Mouse (Mus musculus) neural tube, embryonic 15.5 days (tissue): ENCODE measurements around the gene 4930544D05Rik. TPM values are rescaled to one million over a fixed set of nuclear protein-coding genes. Genes with fewer than 3 reads are reported as not detected.

Experiments
- ATAC-seq: fragments of 200-750 bp; cut with Nextera tagmentation; 2 replicates; pipeline ENCODE4 v1.8.0; 2017; ENCODE audit warnings: mild to moderate bottlenecking, moderate TSS enrichment, moderate library complexity; ENCODE audit not compliant: low FRiP score
- H3K27ac ChIP-seq: fragments of 300-500 bp; sonication (generic); replicated peaks from 2 replicates; pipeline ENCODE4 v1.5.1; 2015; ENCODE audit warnings: mild to moderate bottlenecking, inconsistent platforms
- H3K27me3 ChIP-seq: fragments of 300-500 bp; sonication (generic); replicated peaks from 2 replicates; pipeline ENCODE4 v1.6.1; 2015; ENCODE audit warnings: inconsistent platforms
- H3K36me3 ChIP-seq: fragments of 300-500 bp; sonication (generic); 2 replicates; pipeline ENCODE4 v1.6.1; 2015; ENCODE audit warnings: inconsistent platforms
- H3K4me1 ChIP-seq: fragments of 300-500 bp; sonication (generic); 2 replicates; pipeline ENCODE4 v1.6.1; 2015; ENCODE audit warnings: inconsistent platforms
- H3K4me2 ChIP-seq: fragments of 300-500 bp; sonication (generic); 2 replicates; pipeline ENCODE4 v1.6.1; 2015; ENCODE audit warnings: inconsistent platforms, mild to moderate bottlenecking, moderate library complexity
- H3K4me3 ChIP-seq: fragments of 300-500 bp; sonication (generic); replicated peaks from 2 replicates; pipeline ENCODE4 v1.5.1; 2015; ENCODE audit warnings: mild to moderate bottlenecking, inconsistent platforms
- H3K9ac ChIP-seq: fragments of 300-500 bp; sonication (generic); replicated peaks from 2 replicates; pipeline ENCODE4 v1.6.1; 2015; ENCODE audit warnings: mild to moderate bottlenecking, inconsistent platforms
- H3K9me3 ChIP-seq: fragments of 300-500 bp; sonication (generic); replicated peaks from 2 replicates; pipeline ENCODE4 v1.6.1; 2016; ENCODE audit warnings: inconsistent platforms
- WGBS: fragments of 180-500 bp; shearing (Covaris S2); methylation state at CpG from one replicate; pipeline ENCODE4 v1.1.7; 2015; ENCODE audit warnings: mixed read lengths; 5-methylcytosine and 5-hydroxymethylcytosine counted together
- polyA plus RNA-seq: library from polyadenylated mRNA; unstranded; fragments of >200 nt; fragmentation: Nextera tagmentation; extraction: Ambion mirVana; gene quantifications from 2 replicates; pipeline ENCODE4 v1.2.1, GENCODE M21; 2015

The 4930544D05Rik gene
- polyA plus RNA-seq, 1 experiment from 2014 or later = not detected

DNA sequence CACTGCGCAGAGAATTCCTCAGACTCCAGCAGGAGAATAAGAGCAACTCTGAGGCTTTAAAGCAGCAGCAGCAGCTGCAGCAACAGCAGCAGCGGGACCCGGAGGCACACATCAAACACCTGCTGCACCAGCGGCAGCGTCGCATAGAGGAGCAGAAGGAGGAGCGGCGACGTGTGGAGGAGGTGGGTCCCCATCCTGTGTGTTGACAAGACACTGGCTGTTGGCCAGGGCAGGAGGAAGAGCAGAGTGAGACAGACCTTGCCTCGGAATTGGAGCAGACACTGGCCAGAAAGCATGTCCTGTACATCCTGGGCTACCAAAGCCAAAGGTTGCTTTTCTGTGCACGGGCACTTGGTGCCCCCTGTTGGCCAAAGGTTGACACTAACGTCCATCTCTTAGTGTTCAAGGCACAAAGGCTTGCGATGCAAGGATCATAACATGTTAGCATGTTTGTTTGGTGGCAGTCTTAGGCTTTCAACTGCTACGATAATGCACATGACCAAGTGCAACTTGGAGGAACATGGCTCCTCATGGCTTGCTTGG lies 10.6 kb upstream of the 4930544D05Rik start:
- Histone ChIP-seq H3K4me2 (no peak overlapping the region), H3K27me3 (no peaks in the 10 kb centered on the region), H3K4me3 (no peak overlapping the region), H3K27ac (no peak overlapping the region), H3K9me3 (no peaks in the 10 kb centered on the region), H3K36me3 (peaks cover 84% of the 10 kb centered on the region), H3K4me1 (no peaks in the 10 kb centered on the region), H3K9ac (no peak overlapping the region)
- WGBS = 55% methylated on average over 14 of the region's 14 CpGs
- peak; percentile 61; the same call in 1 of the 2 replicates for ATAC-seq

DNA sequence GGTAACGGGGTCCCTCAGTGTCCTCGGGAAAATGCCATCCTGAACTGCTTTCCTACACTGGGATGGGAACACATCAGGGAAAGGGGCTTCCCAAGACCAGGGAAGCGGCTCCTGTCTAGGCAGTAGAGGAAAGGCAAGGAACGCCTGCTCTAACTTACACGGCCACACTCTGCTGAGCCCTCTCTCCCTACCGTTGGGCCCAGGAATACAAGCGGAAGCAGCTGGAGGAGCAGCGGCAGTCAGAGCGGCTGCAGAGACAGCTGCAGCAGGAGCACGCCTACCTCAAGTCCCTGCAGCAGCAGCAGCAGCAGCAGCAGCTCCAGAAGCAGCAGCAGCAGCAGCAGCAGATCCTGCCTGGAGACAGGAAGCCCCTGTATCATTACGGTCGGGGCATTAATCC lies 8.9 kb upstream of the 4930544D05Rik start:
- Histone ChIP-seq H3K9me3 (no peaks in the 10 kb centered on the region), H3K36me3 (peaks cover 91% of the 10 kb centered on the region), H3K4me3 (no peak overlapping the region), H3K27ac (no peak overlapping the region), H3K9ac (no peak overlapping the region), H3K4me2 (no peak overlapping the region), H3K4me1 (no peaks in the 10 kb centered on the region), H3K27me3 (no peaks in the 10 kb centered on the region)
- ATAC-seq = no peak
- WGBS = 80% methylated on average over 12 of the region's 12 CpGs

DNA sequence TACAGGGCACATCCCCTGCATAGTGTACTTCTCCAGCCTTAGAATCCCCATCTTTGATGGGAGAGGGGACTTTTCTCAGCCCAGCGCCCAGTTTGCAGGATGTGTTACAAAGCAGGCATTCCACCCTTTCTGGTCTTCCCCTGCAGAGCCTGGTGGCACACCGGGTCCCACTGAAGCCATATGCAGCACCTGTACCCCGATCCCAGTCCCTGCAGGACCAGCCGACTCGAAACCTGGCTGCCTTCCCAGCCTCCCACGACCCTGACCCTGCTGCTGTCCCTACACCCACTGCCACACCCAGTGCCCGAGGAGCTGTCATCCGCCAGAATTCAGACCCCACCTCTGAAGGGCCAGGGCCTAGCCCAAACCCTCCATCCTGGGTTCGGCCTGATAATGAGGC lies 8.0 kb upstream of the 4930544D05Rik start:
- H3K4me1 ChIP-seq = no peaks in the 10 kb centered on the region
- no peak for ATAC-seq
- no peak overlapping the region for H3K9ac ChIP-seq
- no peak overlapping the region for H3K27ac ChIP-seq
- no peaks in the 10 kb centered on the region for H3K27me3 ChIP-seq
- 92% methylated on average over 9 of the region's 9 CpGs for WGBS
- peaks cover 90% of the 10 kb centered on the region for H3K36me3 ChIP-seq
- no peak overlapping the region for H3K4me2 ChIP-seq
- no peak overlapping the region for H3K4me3 ChIP-seq
- no peaks in the 10 kb centered on the region for H3K9me3 ChIP-seq

DNA sequence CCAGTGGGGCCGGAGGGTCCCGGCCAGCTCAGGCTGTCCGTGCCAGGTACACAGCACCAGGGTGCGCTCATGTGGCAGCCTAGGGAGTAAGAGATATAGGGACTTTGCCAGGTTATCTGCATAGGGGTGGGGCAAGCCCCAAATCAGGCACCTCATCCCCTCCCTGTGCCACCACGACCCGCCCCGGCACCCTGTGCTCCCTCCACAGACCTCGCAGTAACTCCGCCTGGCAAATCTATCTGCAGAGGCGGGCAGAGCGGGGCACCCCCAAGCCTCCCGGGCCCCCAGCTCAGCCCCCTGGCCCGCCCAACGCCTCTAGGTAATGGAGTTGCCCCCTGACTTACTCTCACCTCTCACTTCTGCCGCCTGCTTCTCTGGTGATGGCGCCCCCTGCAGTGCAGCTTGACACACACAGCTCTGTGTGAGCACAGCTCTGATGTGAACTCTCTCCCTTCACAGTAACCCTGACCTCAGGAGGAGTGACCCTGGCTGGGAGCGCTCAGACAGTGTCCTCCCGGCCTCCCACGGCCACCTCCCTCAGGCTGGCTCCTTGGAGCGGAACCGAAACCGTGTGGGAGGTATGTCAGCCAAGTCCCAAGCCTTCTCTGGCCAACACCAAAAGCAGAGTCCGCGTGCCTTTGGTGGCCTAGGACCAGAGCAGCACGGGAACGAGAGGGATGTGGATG lies 7.1 kb upstream of the 4930544D05Rik start:
- 93% methylated on average over 25 of the region's 26 CpGs for WGBS
- Histone ChIP-seq H3K4me2 (no peak overlapping the region), H3K9me3 (no peaks in the 10 kb centered on the region), H3K36me3 (peaks cover 91% of the 10 kb centered on the region), H3K4me3 (no peak overlapping the region), H3K4me1 (no peaks in the 10 kb centered on the region), H3K27ac (no peak overlapping the region), H3K27me3 (no peaks in the 10 kb centered on the region), H3K9ac (no peak overlapping the region)
- no peak for ATAC-seq

DNA sequence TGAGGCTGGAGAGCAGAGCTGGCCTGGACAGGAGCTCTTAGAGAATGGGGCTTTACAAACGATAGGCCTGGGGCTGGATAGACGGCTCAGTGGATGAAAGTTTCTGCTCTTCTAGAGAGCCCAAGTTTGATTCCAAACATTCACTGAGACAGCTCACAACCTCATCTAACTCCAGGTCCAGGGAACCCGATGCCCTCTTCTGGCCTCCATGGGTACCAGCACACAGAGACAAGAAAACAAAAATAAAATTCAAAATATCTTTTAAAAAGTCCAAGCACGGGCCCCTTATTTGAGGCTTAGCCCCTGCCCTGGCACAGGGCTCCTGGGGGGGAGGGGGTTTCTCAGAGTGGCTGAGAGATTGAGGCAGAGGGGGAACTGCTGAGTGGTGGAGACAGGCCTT lies 4.9 kb upstream of the 4930544D05Rik start:
- 91% methylated on average over 4 of the region's 4 CpGs for WGBS
- peaks cover 69% of the 10 kb centered on the region for H3K36me3 ChIP-seq

DNA sequence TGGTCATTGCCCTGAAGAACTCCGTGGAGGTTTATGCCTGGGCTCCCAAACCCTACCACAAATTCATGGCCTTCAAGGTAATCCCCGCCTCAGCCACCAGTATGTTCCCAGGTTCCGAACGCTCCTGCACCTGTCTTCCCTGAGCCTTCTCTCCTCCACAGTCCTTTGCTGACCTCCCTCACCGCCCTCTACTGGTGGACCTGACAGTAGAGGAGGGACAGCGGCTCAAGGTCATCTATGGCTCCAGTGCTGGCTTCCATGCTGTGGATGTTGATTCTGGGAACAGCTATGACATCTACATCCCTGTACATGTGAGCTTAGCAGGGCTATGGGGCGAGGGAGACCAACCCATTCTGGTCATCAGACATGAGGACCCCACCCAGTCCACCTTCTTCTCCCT lies 3.1 kb upstream of the 4930544D05Rik start:
- Histone ChIP-seq H3K27ac (no peak overlapping the region), H3K4me1 (peaks cover 9% of the 10 kb centered on the region), H3K9me3 (no peaks in the 10 kb centered on the region), H3K9ac (no peak overlapping the region), H3K4me2 (no peak overlapping the region), H3K27me3 (0 out of 2 replicates have a peak, but pooled peaks cover 5% of the 10 kb centered on the region), H3K36me3 (peaks cover 52% of the 10 kb centered on the region), H3K4me3 (no peak overlapping the region)
- ATAC-seq = no peak
- 84% methylated on average over 7 of the region's 7 CpGs for WGBS

More for the DNA sequence above, 4.9 kb upstream of the 4930544D05Rik start:
- Histone ChIP-seq H3K9ac (no peak overlapping the region), H3K4me3 (no peak overlapping the region), H3K9me3 (no peaks in the 10 kb centered on the region), H3K4me2 (no peak overlapping the region), H3K27me3 (no peaks in the 10 kb centered on the region), H3K4me1 (peaks cover 9% of the 10 kb centered on the region), H3K27ac (no peak overlapping the region)
- no peak for ATAC-seq

DNA sequence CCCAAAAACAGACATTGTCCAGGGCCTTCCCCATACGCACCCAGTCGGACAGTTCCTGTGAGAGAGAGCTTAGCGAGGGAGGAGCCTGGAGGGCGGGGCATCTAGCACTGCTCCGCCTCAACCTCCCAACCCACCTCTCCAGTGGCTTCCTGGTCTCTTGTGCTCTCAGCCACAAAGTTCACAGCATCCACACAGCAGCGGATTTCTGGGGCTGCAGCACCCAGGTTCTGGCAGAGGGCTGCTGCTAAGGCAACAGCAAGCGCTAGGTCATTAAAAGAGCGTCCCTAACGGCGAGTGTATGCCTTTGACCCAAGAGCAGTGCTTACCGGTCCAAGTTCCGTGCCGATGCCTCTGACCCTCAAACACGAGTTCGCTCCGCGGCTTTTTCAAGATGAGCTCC lies 574 bp upstream of the 4930544D05Rik start:
- ATAC-seq = no peak
- H3K27me3 ChIP-seq = 0 out of 2 replicates have a peak, but pooled peaks cover 5% of the 10 kb centered on the region
- peak overlapping the region; percentile 58 for H3K4me2 ChIP-seq
- peaks cover 27% of the 10 kb centered on the region for H3K36me3 ChIP-seq
- 3% methylated on average over 17 of the region's 17 CpGs for WGBS
- peak overlapping the region; percentile 28 for H3K9ac ChIP-seq
- H3K9me3 ChIP-seq = no peaks in the 10 kb centered on the region
- no peak overlapping the region for H3K27ac ChIP-seq
- H3K4me1 ChIP-seq = peaks cover 9% of the 10 kb centered on the region
- peak overlapping the region; percentile 28 for H3K4me3 ChIP-seq

DNA sequence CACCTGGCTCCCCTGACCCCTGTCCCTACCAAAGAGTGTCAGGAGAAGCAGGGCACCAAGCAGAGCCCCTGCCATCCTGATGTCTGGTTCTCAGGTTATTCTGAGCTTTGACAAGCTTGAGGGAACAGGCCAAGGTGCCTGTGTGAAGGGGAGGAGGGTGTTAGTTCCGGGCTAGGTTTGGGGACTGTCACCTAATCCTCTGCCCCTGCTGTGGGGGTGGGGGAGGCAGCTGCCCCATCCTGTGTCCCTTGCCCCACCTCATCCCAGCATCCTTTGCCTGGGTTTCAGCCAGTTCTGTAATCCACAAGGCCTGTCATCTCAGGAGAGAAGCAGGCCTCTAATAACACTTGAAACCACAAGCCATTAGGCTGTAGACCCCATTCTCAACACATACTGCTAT lies 3.5 kb downstream of the 4930544D05Rik start, which contains the start of gene Chrne:
Gene Chrne (minus strand): TSS at position 116 of the 400 bp plus-strand sequence.
- no peaks in the 10 kb centered on the region for H3K36me3 ChIP-seq
- H3K27ac ChIP-seq = no peak within 1 kb of the TSS
- no peak within 1 kb of the TSS for H3K9ac ChIP-seq
- 0 out of 2 replicates have a peak, but pooled peaks cover 5% of the 10 kb centered on the region for H3K27me3 ChIP-seq
- H3K4me3 ChIP-seq = no peak within 1 kb of the TSS
- peaks cover 9% of the 10 kb centered on the region for H3K4me1 ChIP-seq
- no peak within 1 kb of the TSS for H3K4me2 ChIP-seq
- 31% methylated on average over 1 of the region's 1 CpGs for WGBS
- no peak for ATAC-seq
- H3K9me3 ChIP-seq = no peaks in the 10 kb centered on the region

DNA sequence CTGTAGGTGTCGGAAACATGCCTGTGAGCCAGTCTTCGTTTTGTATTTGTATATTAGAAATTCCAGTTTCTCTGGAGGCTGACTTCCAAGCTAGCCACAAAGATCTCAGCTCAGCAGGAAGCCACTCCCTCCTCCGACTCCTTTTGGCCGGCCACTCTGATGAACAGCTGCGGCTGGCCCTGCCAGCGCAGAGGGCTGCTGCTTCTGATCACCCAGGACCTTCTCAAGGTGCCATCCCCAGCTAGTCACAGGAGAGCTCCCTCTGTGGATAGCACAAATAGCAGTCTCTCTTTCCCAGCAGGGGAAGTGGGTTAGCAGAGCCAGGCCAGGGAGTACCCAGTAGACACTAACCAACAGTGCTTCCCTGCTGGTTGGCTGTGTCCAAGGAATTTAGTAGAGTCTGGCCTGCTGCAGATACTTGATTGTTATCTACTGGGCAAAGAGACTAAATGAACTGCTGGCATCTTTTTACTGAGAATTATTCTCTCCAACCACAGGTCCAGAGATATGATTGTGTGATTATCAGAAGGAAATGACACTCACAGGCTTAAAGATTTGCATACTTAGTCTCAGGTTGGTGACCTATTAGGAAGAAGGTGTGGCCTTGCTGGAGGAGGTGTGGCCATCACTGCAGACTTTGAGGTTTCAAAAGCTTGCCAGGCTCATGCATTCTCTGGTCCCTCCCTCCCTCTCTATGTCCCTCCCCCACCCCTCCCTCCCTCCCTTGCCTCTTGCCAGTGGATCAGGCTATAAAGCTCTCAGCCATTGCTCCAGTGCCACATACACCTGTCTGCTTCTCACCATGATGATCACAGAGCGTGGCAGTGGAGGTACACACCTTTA lies 6.5 kb downstream of the 4930544D05Rik start:
- H3K4me1 ChIP-seq = no peaks in the 10 kb centered on the region

DNA sequence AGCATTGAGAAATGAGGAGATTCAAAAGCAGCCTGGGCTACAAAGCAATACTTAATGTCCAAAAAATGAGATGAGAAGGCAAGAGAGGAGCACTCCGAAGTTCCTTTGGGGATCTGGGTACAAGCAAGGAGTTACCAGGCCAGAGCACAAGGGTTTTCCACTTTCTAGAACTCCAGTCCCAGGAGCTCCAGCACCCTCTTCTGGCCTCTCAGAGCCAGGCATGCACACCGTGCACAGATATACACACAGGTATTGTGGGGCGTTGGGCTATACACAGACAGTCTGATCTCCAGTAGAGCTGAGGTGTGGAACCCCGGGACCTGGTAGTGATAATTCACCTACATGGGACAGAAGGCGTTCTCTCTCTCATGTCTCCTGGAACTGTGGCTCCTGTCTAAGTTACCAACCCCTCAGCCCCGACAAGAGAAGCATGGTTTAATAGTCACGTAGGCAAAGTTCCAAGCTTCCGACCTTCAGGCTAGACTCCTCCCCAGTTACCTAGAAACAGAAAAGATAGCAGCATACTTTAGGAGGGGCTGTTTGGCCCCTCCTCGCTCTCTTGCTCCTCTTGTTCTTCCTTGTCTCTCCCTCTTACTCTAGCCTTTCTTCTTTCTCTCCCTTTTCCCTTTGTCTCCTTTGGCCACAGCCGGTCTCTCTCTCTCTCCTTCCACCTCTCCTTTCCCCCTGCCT lies 7.5 kb downstream of the 4930544D05Rik start:
- H3K9ac ChIP-seq = no peak overlapping the region
- H3K27me3 ChIP-seq = no peaks in the 10 kb centered on the region
- no peak overlapping the region for H3K4me2 ChIP-seq
- no peak overlapping the region for H3K4me3 ChIP-seq
- no peaks in the 10 kb centered on the region for H3K9me3 ChIP-seq
- no peaks in the 10 kb centered on the region for H3K36me3 ChIP-seq
- H3K4me1 ChIP-seq = no peaks in the 10 kb centered on the region
- ATAC-seq = no peak
- H3K27ac ChIP-seq = no peak overlapping the region
- WGBS = 83% methylated on average over 10 of the region's 10 CpGs

More for the DNA sequence above, 6.5 kb downstream of the 4930544D05Rik start:
- ATAC-seq = no peak
- no peaks in the 10 kb centered on the region for H3K36me3 ChIP-seq
- WGBS = 45% methylated on average over 7 of the region's 7 CpGs
- no peak overlapping the region for H3K4me3 ChIP-seq
- H3K4me2 ChIP-seq = no peak overlapping the region
- H3K9ac ChIP-seq = no peak overlapping the region
- H3K9me3 ChIP-seq = no peaks in the 10 kb centered on the region
- no peaks in the 10 kb centered on the region for H3K27me3 ChIP-seq
- H3K27ac ChIP-seq = no peak overlapping the region

DNA sequence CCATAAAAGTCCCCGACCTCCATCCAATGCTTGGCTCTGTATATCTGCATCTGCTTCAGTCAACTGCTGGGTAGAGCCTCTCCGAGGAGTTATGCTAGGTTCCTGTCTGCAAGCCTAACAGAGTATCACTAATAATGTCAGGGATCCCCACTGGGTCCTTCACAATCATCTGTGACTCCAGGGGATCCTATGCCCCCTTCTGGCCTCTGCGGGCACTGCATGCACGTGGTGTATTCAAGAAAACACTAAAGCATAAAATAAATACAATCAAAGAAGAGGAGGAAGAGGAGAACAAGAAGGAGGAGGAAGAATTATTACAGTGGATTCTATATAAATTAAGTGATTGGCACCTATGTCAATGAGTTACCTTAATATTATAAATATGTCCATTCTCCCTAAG lies 9.8 kb downstream of the 4930544D05Rik start:
- ATAC-seq = no peak
- Histone ChIP-seq H3K27ac (no peak overlapping the region), H3K9me3 (no peaks in the 10 kb centered on the region), H3K27me3 (no peaks in the 10 kb centered on the region), H3K4me1 (no peaks in the 10 kb centered on the region), H3K4me3 (no peak overlapping the region), H3K36me3 (no peaks in the 10 kb centered on the region), H3K9ac (no peak overlapping the region), H3K4me2 (no peak overlapping the region)
- 48% methylated on average over 4 of the region's 4 CpGs for WGBS
